Mouse (Mus musculus): Measurements from ENCODE around the gene Sox13. TPM values are rescaled to one million over a fixed set of nuclear protein-coding genes. Genes with fewer than 3 reads are reported as not detected.

Sox13 gene
- polyA plus RNA-seq, 1 experiment from 2014 or later = 12.3 TPM

GRCm38 (mm10) chr1:133434018-133434755, 10.0 kb upstream of the Sox13 start:
- ATAC-seq = no peak; the same call in 1 of the 2 replicates
- Histone ChIP-seq H3K4me1 (replicated peaks; ENCODE audit: control insufficient read depth, insufficient read depth, low read length) (no peaks in the 10 kb centered on the region), H3K9ac (ENCODE audit: low read depth, low read length) (no peak overlapping the region), H3K27ac (ENCODE audit: low read depth, low read length) (no peak overlapping the region), H3K4me3 (ENCODE audit: low read depth, low read length) (0 out of 2 replicates have a peak overlapping the region, but pooled peaks have one; percentile 13), H3K27me3 (replicated peaks; ENCODE audit: control insufficient read depth, insufficient read depth, low read length) (no peaks in the 10 kb centered on the region), H3K36me3 (ENCODE audit: control insufficient read depth, insufficient read depth) (no peaks in the 10 kb centered on the region), H3K9me3 (ENCODE audit: control insufficient read depth) (peaks cover 4% of the 10 kb centered on the region; the same call in 1 of the 2 replicates), H3K4me2 (replicated peaks; ENCODE audit: low read depth) (peak overlapping the region; percentile 54)
- TF ChIP-seq CTCF (IDR thresholded peaks at IDR 0.05; ENCODE audit: low read depth) = no peak
- 32% methylated on average over 12 of the region's 12 CpGs for WGBS

GRCm38 (mm10) chr1:133432566-133432965, 8.4 kb upstream of the Sox13 start:
- Histone ChIP-seq H3K9me3 (ENCODE audit: control insufficient read depth) (peaks cover 5% of the 10 kb centered on the region; the same call in 1 of the 2 replicates), H3K27ac (ENCODE audit: low read depth, low read length) (no peak overlapping the region), H3K4me2 (replicated peaks; ENCODE audit: low read depth) (no peak overlapping the region), H3K9ac (ENCODE audit: low read depth, low read length) (no peak overlapping the region), H3K27me3 (replicated peaks; ENCODE audit: control insufficient read depth, insufficient read depth, low read length) (no peaks in the 10 kb centered on the region), H3K36me3 (ENCODE audit: control insufficient read depth, insufficient read depth) (no peaks in the 10 kb centered on the region), H3K4me3 (ENCODE audit: low read depth, low read length) (no peak overlapping the region), H3K4me1 (replicated peaks; ENCODE audit: control insufficient read depth, insufficient read depth, low read length) (no peaks in the 10 kb centered on the region)
- ATAC-seq = no peak
- 18% methylated on average over 2 of the region's 2 CpGs for WGBS
- no peak for TF ChIP-seq CTCF (IDR thresholded peaks at IDR 0.05; ENCODE audit: low read depth)

GRCm38 (mm10) chr1:133431133-133431532, 7.0 kb upstream of the Sox13 start:
- Histone ChIP-seq H3K4me1 (replicated peaks; ENCODE audit: control insufficient read depth, insufficient read depth, low read length) (no peaks in the 10 kb centered on the region), H3K27ac (ENCODE audit: low read depth, low read length) (no peak overlapping the region), H3K4me3 (ENCODE audit: low read depth, low read length) (no peak overlapping the region), H3K27me3 (replicated peaks; ENCODE audit: control insufficient read depth, insufficient read depth, low read length) (no peaks in the 10 kb centered on the region), H3K36me3 (ENCODE audit: control insufficient read depth, insufficient read depth) (no peaks in the 10 kb centered on the region), H3K9me3 (ENCODE audit: control insufficient read depth) (peaks cover 5% of the 10 kb centered on the region; the same call in 1 of the 2 replicates), H3K4me2 (replicated peaks; ENCODE audit: low read depth) (no peak overlapping the region), H3K9ac (ENCODE audit: low read depth, low read length) (no peak overlapping the region)
- WGBS = 39% methylated on average over 2 of the region's 2 CpGs
- ATAC-seq = peak; percentile 64
- no peak for TF ChIP-seq CTCF (IDR thresholded peaks at IDR 0.05; ENCODE audit: low read depth)

GRCm38 (mm10) chr1:133424547-133425140, 467 bp upstream of the Sox13 start:
- TF ChIP-seq CTCF (IDR thresholded peaks at IDR 0.05; ENCODE audit: low read depth) = no peak
- no peak for ATAC-seq
- 55% methylated on average over 4 of the region's 4 CpGs for WGBS
- no peaks in the 10 kb centered on the region for H3K36me3 ChIP-seq (ENCODE audit: control insufficient read depth, insufficient read depth)
- no peak overlapping the region for H3K27ac ChIP-seq (ENCODE audit: low read depth, low read length)
- H3K4me3 ChIP-seq (ENCODE audit: low read depth, low read length) = peak overlapping the region; percentile 84
- H3K9ac ChIP-seq (ENCODE audit: low read depth, low read length) = no peak overlapping the region
- peak overlapping the region; percentile 79 for H3K4me2 ChIP-seq (replicated peaks; ENCODE audit: low read depth)
- H3K4me1 ChIP-seq (replicated peaks; ENCODE audit: control insufficient read depth, insufficient read depth, low read length) = peaks cover 8% of the 10 kb centered on the region
- peaks cover 5% of the 10 kb centered on the region; the same call in 1 of the 2 replicates for H3K9me3 ChIP-seq (ENCODE audit: control insufficient read depth)
- H3K27me3 ChIP-seq (replicated peaks; ENCODE audit: control insufficient read depth, insufficient read depth, low read length) = no peaks in the 10 kb centered on the region

- Histone ChIP-seq H3K36me3 (ENCODE audit: control insufficient read depth, insufficient read depth) (no peaks in the 10 kb centered on the region), H3K9ac (ENCODE audit: low read depth, low read length) (peak overlapping the region; percentile 90), H3K9me3 (ENCODE audit: control insufficient read depth) (no peaks in the 10 kb centered on the region), H3K4me3 (ENCODE audit: low read depth, low read length) (peak overlapping the region; percentile 84), H3K4me1 (replicated peaks; ENCODE audit: control insufficient read depth, insufficient read depth, low read length) (peaks cover 15% of the 10 kb centered on the region), H3K4me2 (replicated peaks; ENCODE audit: low read depth) (peak overlapping the region; percentile 79), H3K27ac (ENCODE audit: low read depth, low read length) (peak overlapping the region; percentile 96), H3K27me3 (replicated peaks; ENCODE audit: control insufficient read depth, insufficient read depth, low read length) (no peaks in the 10 kb centered on the region)
- TF ChIP-seq CTCF (IDR thresholded peaks at IDR 0.05; ENCODE audit: low read depth) = no peak
- whole genome bisulfite sequencing = under 1% methylated on average over 31 of the region's 31 CpGs
- ATAC-seq = 0 out of 2 replicates have a peak, but pooled peaks have one; percentile 5
These were observed 1.0 kb downstream of the Sox13 start for GRCm38 (mm10) chr1:133423166-133423542.

- peak overlapping the region; percentile 90 for H3K9ac ChIP-seq (ENCODE audit: low read depth, low read length)
- no peak for ATAC-seq
- peaks cover 15% of the 10 kb centered on the region for H3K4me1 ChIP-seq (replicated peaks; ENCODE audit: control insufficient read depth, insufficient read depth, low read length)
- peak overlapping the region; percentile 84 for H3K4me3 ChIP-seq (ENCODE audit: low read depth, low read length)
- no peaks in the 10 kb centered on the region for H3K27me3 ChIP-seq (replicated peaks; ENCODE audit: control insufficient read depth, insufficient read depth, low read length)
- TF ChIP-seq CTCF (IDR thresholded peaks at IDR 0.05; ENCODE audit: low read depth) = 0 out of 2 replicates have a peak, but pooled peaks have one; percentile 13
- H3K9me3 ChIP-seq (ENCODE audit: control insufficient read depth) = no peaks in the 10 kb centered on the region
- peak overlapping the region; percentile 79 for H3K4me2 ChIP-seq (replicated peaks; ENCODE audit: low read depth)
- H3K27ac ChIP-seq (ENCODE audit: low read depth, low read length) = peak overlapping the region; percentile 96
- H3K36me3 ChIP-seq (ENCODE audit: control insufficient read depth, insufficient read depth) = no peaks in the 10 kb centered on the region
- WGBS = under 1% methylated on average over 29 of the region's 29 CpGs
These were observed 1.5 kb downstream of the Sox13 start for GRCm38 (mm10) chr1:133422615-133423161.

All from intestine, postnatal 0 days (tissue).